Mouse (Mus musculus) liver, embryonic 14.5 days (tissue): Measurements from ENCODE around the gene Ehd2. TPM values are rescaled to one million over a fixed set of nuclear protein-coding genes. Genes with fewer than 3 reads are reported as not detected.

Experiments used
- ATAC-seq: fragments of 200-750 bp; cut with Nextera tagmentation; 2 replicates; pipeline ENCODE4 v1.8.0; 2017; ENCODE audit warnings: moderate number of reproducible peaks, mild to moderate bottlenecking, moderate library complexity; ENCODE audit not compliant: insufficient read depth
- DNase-seq, 3 experiments: peaks; one replicate each; pipeline ENCODE4 v3.0.0-alpha.2; 2012 to 2013; ENCODE audit warnings: low read depth in 3 of 3, low spot score in 3 of 3
- H3K27ac ChIP-seq: fragments of 300-500 bp; sonication (generic); 2 replicates; pipeline ENCODE4 v1.5.1; 2014; ENCODE audit warnings: moderate library complexity, mild to moderate bottlenecking, control low read depth, inconsistent platforms
- H3K27me3 ChIP-seq: fragments of 300-500 bp; sonication (generic); 2 replicates; pipeline ENCODE4 v1.6.1; 2014; ENCODE audit warnings: mild to moderate bottlenecking, low read length, moderate library complexity; ENCODE audit not compliant: control insufficient read depth, insufficient read depth
- H3K36me3 ChIP-seq: fragments of 300-500 bp; sonication (generic); replicated peaks from 2 replicates; pipeline ENCODE4 v1.6.1; 2014; ENCODE audit warnings: low read depth; ENCODE audit not compliant: control insufficient read depth, insufficient read depth
- H3K4me1 ChIP-seq, 2 experiments: fragments of 200-500 bp in 1 of 2; fragments of 300-500 bp in 1 of 2; sonication (generic) in 1 of 2; replicated peaks; 2 replicates each; pipeline ENCODE4 v1.6.1; 2012 to 2014; ENCODE audit warnings: antibody characterized with exemption in 1 of 2, inconsistent platforms in 1 of 2, low read length in 1 of 2; ENCODE audit not compliant: control insufficient read depth in 2 of 2, insufficient read depth in 2 of 2
- H3K4me2 ChIP-seq: fragments of 300-500 bp; sonication (generic); 2 replicates; pipeline ENCODE4 v1.6.1; 2014; ENCODE audit warnings: low read depth, mild to moderate bottlenecking, control low read depth, moderate library complexity
- H3K4me3 ChIP-seq, 2 experiments: fragments of 200-500 bp in 1 of 2; fragments of 300-500 bp in 1 of 2; sonication (generic) in 1 of 2; 2 replicates each; pipeline ENCODE4 v1.5.1; 2012 to 2014; ENCODE audit warnings: low read depth in 2 of 2, low read length in 2 of 2, mild to moderate bottlenecking in 2 of 2, control low read depth in 1 of 2, inconsistent platforms in 1 of 2, moderate library complexity in 1 of 2; ENCODE audit not compliant: insufficient read depth in 1 of 2
- H3K9ac ChIP-seq: fragments of 300-500 bp; sonication (generic); replicated peaks from 2 replicates; pipeline ENCODE4 v1.6.1; 2014; ENCODE audit warnings: mild to moderate bottlenecking, control low read depth, moderate library complexity
- H3K9me3 ChIP-seq: fragments of 300-500 bp; sonication (generic); 2 replicates; pipeline ENCODE4 v1.6.1; 2016; ENCODE audit warnings: low read length, mixed read lengths; ENCODE audit not compliant: control insufficient read depth
- CTCF ChIP-seq: IDR thresholded peaks from 2 replicates; pipeline ENCODE4 v1.5.1; 2016; ENCODE audit warnings: antibody characterized with exemption, low read depth, control low read depth
- EP300 ChIP-seq: IDR thresholded peaks from 2 replicates; pipeline ENCODE4 v1.6.1; 2016; ENCODE audit warnings: antibody characterized with exemption, low read depth
- WGBS: fragments of 180-500 bp; shearing (Covaris S2); extraction: QIAGEN DNeasy Blood & Tissue Kit; methylation state at CpG from one replicate; pipeline ENCODE4 v1.1.7; 2014; ENCODE audit not compliant: insufficient replicate concordance; 5-methylcytosine and 5-hydroxymethylcytosine counted together
- polyA plus RNA-seq, 2 experiments: library from polyadenylated mRNA; depleted of rRNA in 1 of 2; stranded (reverse) in 1 of 2; unstranded in 1 of 2; fragments of >200 nt; fragmentation: Nextera tagmentation in 1 of 2; extraction: Ambion mirVana in 1 of 2; gene quantifications; 2 replicates each; pipeline versions ENCODE4 v1.2.1 to v1.2.3; 2012 to 2014

The Ehd2 gene
- polyA plus RNA-seq, 2 experiments: 2.5 to 3.0 TPM

DNA sequence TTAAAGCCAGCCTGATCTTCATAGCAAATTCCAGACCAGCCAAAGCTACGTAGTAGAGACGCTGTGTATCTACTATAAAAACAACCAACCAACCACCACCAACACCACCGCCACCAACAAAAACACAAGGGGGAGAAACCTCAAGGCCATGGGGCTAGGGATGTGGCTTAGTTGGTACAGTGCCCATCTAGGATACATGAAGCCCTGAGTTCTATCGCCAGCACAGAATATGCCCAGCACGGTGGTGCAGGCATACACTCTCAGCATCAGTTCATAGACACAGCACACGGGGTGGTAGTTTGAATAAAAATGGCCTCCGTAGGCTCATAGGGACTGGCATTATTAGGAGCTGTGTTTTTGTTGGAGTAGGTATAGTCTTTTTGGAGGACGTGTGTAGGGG is 955 bp upstream of the Ehd2 start:
- TF ChIP-seq CTCF: no peak
- no peaks in the 10 kb centered on the region for H3K9me3 ChIP-seq
- ATAC-seq (no peak), DNase-seq (no peak)
- no peaks in the 10 kb centered on the region; the same call in 1 of the 2 replicates for H3K36me3 ChIP-seq
- WGBS: 76% methylated on average over 8 of the region's 8 CpGs
- H3K4me1 ChIP-seq: no peaks in the 10 kb centered on the region; a peak in 1 of 4 replicates
- no peak overlapping the region for H3K9ac ChIP-seq
- H3K27ac ChIP-seq: no peak overlapping the region
- H3K27me3 ChIP-seq: no peaks in the 10 kb centered on the region
- H3K4me3 ChIP-seq: no peak overlapping the region
- H3K4me2 ChIP-seq: no peak overlapping the region

DNA sequence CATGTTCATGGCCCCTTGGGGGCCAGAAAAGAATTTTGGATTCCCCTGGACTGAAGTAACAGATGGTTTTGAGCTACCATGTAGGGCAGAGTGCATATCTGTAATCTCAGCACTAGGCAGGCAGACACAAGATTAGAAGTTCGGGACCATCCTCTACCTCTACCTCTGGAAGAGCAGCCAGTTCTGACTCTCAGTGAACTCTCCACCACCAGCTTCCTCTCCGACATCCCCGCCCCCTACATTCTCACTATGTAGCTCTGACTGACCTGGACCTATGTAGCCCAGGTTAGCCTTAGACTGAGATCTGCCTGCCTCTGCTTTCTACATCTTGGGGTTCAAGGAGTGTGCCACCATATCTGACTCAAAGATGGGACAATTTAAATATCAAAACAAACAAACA is 878 bp downstream of the Ehd2 start:
- H3K4me3 ChIP-seq: no peak overlapping the region

DNA sequence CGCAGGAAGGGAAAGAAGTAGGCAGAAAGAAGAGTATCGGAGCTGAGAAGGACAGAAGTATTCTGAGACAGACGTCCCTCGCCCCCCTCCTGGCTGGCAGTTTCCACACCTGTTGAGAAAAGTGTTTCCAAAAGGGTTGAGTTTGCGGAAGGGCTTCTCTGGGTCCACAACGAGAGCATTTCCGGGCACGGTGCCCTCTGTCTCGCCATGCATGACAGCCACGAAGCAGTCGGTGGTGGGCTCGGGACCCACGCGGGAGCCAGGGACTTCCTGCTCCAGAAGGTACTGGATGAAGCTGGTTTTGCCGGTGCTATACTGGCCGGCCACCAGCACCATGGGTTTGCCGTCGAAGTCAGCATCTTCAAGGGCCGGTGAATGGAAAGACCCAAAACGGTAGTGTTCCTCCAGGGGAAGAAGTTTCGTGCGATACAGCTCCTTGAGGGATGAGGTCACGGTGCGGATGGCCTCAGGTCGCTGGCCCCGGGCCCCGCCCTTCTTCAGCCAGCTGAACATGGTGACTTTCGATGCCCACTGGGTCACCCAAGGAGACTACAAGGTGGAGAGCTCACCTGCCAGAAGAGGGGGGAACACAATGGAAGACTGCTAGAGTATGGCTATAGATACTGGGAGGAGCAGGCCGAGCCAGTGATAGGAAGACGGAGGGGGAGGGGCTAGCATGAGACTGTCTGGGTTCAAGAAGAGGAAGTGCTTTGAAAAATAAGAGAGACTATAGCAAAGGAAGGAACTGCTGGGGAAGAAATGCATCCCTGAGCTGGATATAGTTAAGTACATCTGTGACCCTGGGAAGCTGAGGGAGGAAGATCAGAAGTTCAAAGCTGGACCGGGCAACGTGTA is 3.3 kb downstream of the Ehd2 start:
- Histone ChIP-seq H3K4me1 (no peaks in the 10 kb centered on the region; a peak in 1 of 4 replicates), H3K9ac (no peak overlapping the region), H3K27me3 (no peaks in the 10 kb centered on the region), H3K4me2 (no peak overlapping the region), H3K9me3 (no peaks in the 10 kb centered on the region), H3K27ac (no peak overlapping the region), H3K36me3 (no peaks in the 10 kb centered on the region), H3K4me3 (no peak overlapping the region)
- ATAC-seq (no peak), DNase-seq (no peak)
- TF ChIP-seq EP300: no peak
- 63% methylated on average over 32 of the region's 32 CpGs for WGBS

More for the DNA sequence above, 878 bp downstream of the Ehd2 start:
- ATAC-seq: no peak
- TF ChIP-seq CTCF: no peak
- H3K27me3 ChIP-seq: no peaks in the 10 kb centered on the region
- WGBS: 17% methylated on average over 3 of the region's 3 CpGs
- no peaks in the 10 kb centered on the region for H3K36me3 ChIP-seq
- H3K9me3 ChIP-seq: no peaks in the 10 kb centered on the region
- DNase-seq: no peak
- H3K4me1 ChIP-seq: no peaks in the 10 kb centered on the region; a peak in 1 of 4 replicates
- no peak overlapping the region for H3K27ac ChIP-seq
- H3K9ac ChIP-seq: no peak overlapping the region
- peak overlapping the region; percentile 61 for H3K4me2 ChIP-seq

DNA sequence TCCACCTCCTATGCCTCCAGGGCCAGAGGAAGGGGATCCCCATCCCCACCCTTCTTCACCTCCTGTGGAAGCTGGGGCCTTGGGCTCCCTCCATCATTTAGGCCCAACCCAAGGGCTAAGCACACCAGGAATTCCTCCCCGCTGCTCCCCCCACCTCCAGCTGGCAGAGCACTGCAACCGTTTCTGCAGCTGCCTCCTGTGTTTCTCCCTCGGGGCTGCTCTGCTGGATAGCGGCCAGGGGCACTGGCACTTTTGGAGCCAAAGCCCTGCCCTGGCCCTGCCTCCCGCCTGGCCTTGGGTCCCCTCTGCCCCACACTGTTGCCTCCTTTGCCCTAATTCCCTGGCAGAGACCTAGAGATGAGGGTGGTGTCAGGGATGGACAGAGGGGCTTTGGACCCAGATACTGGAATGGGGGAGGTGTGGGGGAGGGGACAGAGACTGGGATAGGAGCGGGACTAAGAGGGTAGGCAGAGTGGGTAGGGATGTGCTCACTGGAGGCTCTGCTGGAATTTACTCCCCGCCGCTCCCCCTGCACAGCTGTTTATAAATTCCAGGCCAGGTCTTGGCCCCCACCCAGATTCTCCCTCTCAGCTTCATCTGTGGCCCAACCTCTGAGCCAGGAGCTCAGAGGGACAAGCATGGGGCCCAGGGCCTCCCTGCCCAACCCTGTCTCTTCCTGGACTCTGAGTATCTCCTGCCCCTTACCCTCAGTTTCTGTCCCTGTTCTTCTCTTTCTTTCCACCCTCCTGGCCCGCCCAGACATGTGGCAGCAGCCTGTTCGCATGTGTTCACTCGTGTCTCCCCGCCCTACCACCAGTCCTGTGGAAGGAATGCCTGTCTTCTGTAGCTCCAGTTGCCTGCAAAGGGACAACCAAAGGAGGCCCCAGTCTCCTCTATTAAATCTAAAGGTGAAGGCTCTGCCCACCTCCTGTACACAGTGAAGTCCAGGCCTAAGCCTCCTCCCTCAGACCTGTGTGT is 4.8 kb downstream of the Ehd2 start:
- WGBS: 69% methylated on average over 12 of the region's 12 CpGs

DNA sequence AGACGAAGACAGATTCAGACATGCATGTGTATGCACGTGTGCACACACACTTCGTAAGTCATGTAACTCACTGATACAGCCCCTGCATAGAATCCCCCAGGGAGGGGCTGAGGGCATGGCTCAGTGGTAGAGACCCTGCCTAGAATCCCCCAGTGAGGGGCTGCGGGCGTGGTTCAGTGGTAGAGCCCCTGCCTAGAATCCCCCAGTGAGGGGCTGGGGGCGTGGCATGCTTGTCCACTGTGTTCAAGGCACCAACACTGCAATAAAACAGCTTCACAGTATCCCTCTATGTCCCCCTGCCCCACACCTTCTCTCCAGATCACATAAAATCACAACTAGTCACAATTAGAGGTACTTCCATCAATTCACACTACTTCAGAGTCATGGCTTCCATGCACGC is 5.6 kb downstream of the Ehd2 start:
- no peaks in the 10 kb centered on the region for H3K36me3 ChIP-seq
- H3K4me1 ChIP-seq: no peaks in the 10 kb centered on the region; a peak in 1 of 4 replicates
- no peak overlapping the region for H3K4me3 ChIP-seq
- DNase-seq (no peak), ATAC-seq (no peak)
- H3K9ac ChIP-seq: no peak overlapping the region
- no peaks in the 10 kb centered on the region for H3K27me3 ChIP-seq
- no peak overlapping the region for H3K4me2 ChIP-seq
- TF ChIP-seq CTCF (no peak), EP300 (no peak)
- WGBS: 70% methylated on average over 7 of the region's 7 CpGs
- H3K27ac ChIP-seq: no peak overlapping the region
- no peaks in the 10 kb centered on the region for H3K9me3 ChIP-seq

More for the DNA sequence above, 4.8 kb downstream of the Ehd2 start:
- no peak overlapping the region for H3K9ac ChIP-seq
- no peak overlapping the region for H3K27ac ChIP-seq
- no peak for TF ChIP-seq CTCF
- TF ChIP-seq EP300: no peak
- H3K4me3 ChIP-seq: no peak overlapping the region
- H3K36me3 ChIP-seq: no peaks in the 10 kb centered on the region
- no peak for ATAC-seq
- H3K4me2 ChIP-seq: no peak overlapping the region
- no peaks in the 10 kb centered on the region; a peak in 1 of 4 replicates for H3K4me1 ChIP-seq
- H3K9me3 ChIP-seq: no peaks in the 10 kb centered on the region
- no peaks in the 10 kb centered on the region for H3K27me3 ChIP-seq
- no peak for DNase-seq
